Comparison of ENCODE assay signal across 8 mouse cellular contexts in genomic region chr6:58903171-58903570, GRCm38 (mm10). TPM values are rescaled to one million over a fixed set of nuclear protein-coding genes. Genes with fewer than 3 reads are reported as not detected.
DNase-seq lines count a peak whose midpoint lies in the region; ATAC-seq and TF ChIP-seq lines count a peak whose summit lies in the region.

No protein-coding gene starts in this region.

- intact Hi-C loops in heart, adult 2 months (cut with DNase I) = no loop called here

- ATAC-seq in heart, postnatal 0 days (ENCODE audit: insufficient read depth, low read depth) = peak; percentile 61
- ATAC-seq in limb, embryonic 14.5 days (ENCODE audit: low FRiP score, low read depth) = 0 out of 2 replicates have a peak, but pooled peaks have one; percentile 57

- H3K27me3 ChIP-seq in heart, postnatal 0 days (ENCODE audit: control insufficient read depth, insufficient read depth, low read length) = no peaks in the 10 kb centered on the region
- H3K27me3 ChIP-seq in heart, adult 2 months (ENCODE audit: control insufficient read depth, insufficient read depth, low read length) = no peaks in the 10 kb centered on the region; the same call in 1 of the 2 replicates
- no peaks in the 10 kb centered on the region for H3K27me3 ChIP-seq in limb, embryonic 14.5 days (ENCODE audit: control insufficient read depth, insufficient read depth, low read length)

- no peaks in the 10 kb centered on the region for H3K79me2 ChIP-seq in heart, adult 2 months (replicated peaks; ENCODE audit: control insufficient read depth, insufficient read depth, low read length)

- peak; percentile 33 for DNase-seq in heart, postnatal 0 days (ENCODE audit: low spot score)
- DNase-seq in heart, adult 2 months = no peak
- peak; percentile 47 for DNase-seq in cerebellum, adult 8-10 months
- DNase-seq in frontal cortex, postnatal 14 days (ENCODE audit: low spot score in 2 of 2) = peak; percentile 31 to 53
- peak; percentile 12 for DNase-seq in limb, embryonic 14.5 days (ENCODE audit: low spot score)
- DNase-seq in adipocyte (ENCODE audit: low spot score) = no peak
- DNase-seq in urinary bladder, postnatal 36 days (ENCODE audit: low spot score in 2 of 2) = no peak
- no peak for DNase-seq in adrenal gland, postnatal 14 days

- H3K4me1 ChIP-seq in heart, postnatal 0 days (ENCODE audit: control insufficient read depth, insufficient read depth) = peaks cover 6% of the 10 kb centered on the region; the same call in 1 of the 2 replicates
- H3K4me1 ChIP-seq in heart, adult 2 months (ENCODE audit: control insufficient read depth, insufficient read depth, low read length) = no peaks in the 10 kb centered on the region
- H3K4me1 ChIP-seq in limb, embryonic 14.5 days (ENCODE audit: control insufficient read depth, insufficient read depth, low read length) = 0 out of 2 replicates have a peak, but pooled peaks cover 2% of the 10 kb centered on the region

- no peak for TF ChIP-seq CTCF in heart, postnatal 0 days (IDR thresholded peaks at IDR 0.05; ENCODE audit: low read depth)
- TF ChIP-seq CTCF in heart, adult 2 months (IDR thresholded peaks at IDR 0.05) = no peak

- TF ChIP-seq POLR2A in heart, adult 2 months (IDR thresholded peaks at IDR 0.05; ENCODE audit: insufficient read depth, low read depth, low read length) = no peak
- no peak for TF ChIP-seq POLR2A in limb, embryonic 14.5 days (IDR thresholded peaks at IDR 0.05; ENCODE audit: borderline replicate concordance, extremely low read depth, insufficient read depth, insufficient read length)

- peaks cover 20% of the 10 kb centered on the region for H3K36me3 ChIP-seq in heart, postnatal 0 days (replicated peaks; ENCODE audit: control insufficient read depth, insufficient read depth, low read length)
- H3K36me3 ChIP-seq in heart, adult 2 months (ENCODE audit: control insufficient read depth, insufficient read depth, low read length) = peaks cover 2% of the 10 kb centered on the region; the same call in 1 of the 2 replicates
- H3K36me3 ChIP-seq in limb, embryonic 14.5 days (ENCODE audit: control insufficient read depth, insufficient read depth, low read length) = no peaks in the 10 kb centered on the region

- no peak overlapping the region for H3K27ac ChIP-seq in heart, postnatal 0 days (ENCODE audit: low read depth)
- no peak overlapping the region for H3K27ac ChIP-seq in heart, adult 2 months
- no peak overlapping the region for H3K27ac ChIP-seq in limb, embryonic 14.5 days (replicated peaks; ENCODE audit: low read depth, low read length)

- H3K9me3 ChIP-seq in heart, postnatal 0 days (replicated peaks; ENCODE audit: control insufficient read depth, low read length) = no peaks in the 10 kb centered on the region; the same call in 1 of the 2 replicates
- H3K9me3 ChIP-seq in limb, embryonic 14.5 days (ENCODE audit: control insufficient read depth, low read length) = peaks cover 16% of the 10 kb centered on the region

- 42% methylated on average over 8 of the region's 8 CpGs for WGBS in heart, postnatal 0 days
- WGBS in heart, adult 2 months = 47% methylated on average over 8 of the region's 8 CpGs
- WGBS in limb, embryonic 14.5 days = 24% methylated on average over 8 of the region's 8 CpGs

- H3K4me3 ChIP-seq in heart, postnatal 0 days (ENCODE audit: low read depth, low read length) = no peak overlapping the region
- H3K4me3 ChIP-seq in heart, adult 2 months = no peak overlapping the region
- H3K4me3 ChIP-seq in limb, embryonic 14.5 days (replicated peaks; ENCODE audit: low read length) = no peak overlapping the region

- H3K4me2 ChIP-seq in heart, postnatal 0 days (ENCODE audit: low read depth, low read length) = no peak overlapping the region
- no peak overlapping the region for H3K4me2 ChIP-seq in limb, embryonic 14.5 days (replicated peaks; ENCODE audit: low read depth, low read length, severe bottlenecking)

- no peak overlapping the region for H3K9ac ChIP-seq in heart, postnatal 0 days (replicated peaks; ENCODE audit: low read depth, low read length)
- no peak overlapping the region for H3K9ac ChIP-seq in heart, adult 2 months (ENCODE audit: low read depth, low read length)
- no peak overlapping the region for H3K9ac ChIP-seq in limb, embryonic 14.5 days (ENCODE audit: low read depth, low read length, severe bottlenecking)

- no peak for TF ChIP-seq EP300 in heart, postnatal 0 days (IDR thresholded peaks at IDR 0.05; ENCODE audit: low read depth)
- TF ChIP-seq EP300 in heart, adult 2 months (IDR thresholded peaks at IDR 0.05; ENCODE audit: insufficient read depth, low read depth, low read length) = no peak

RNA-seq across cellular contexts. Expression of gene Nap1l5, which starts 3.7 kb away (rescaled TPM):
- 1.2 TPM in 1 of 2 replicates, not detected in the other for total RNA-seq in heart, postnatal 0 days (2014; rRNA removed; ENCODE audit: low replicate concordance)
- 1.9 and 2.5 TPM in 2 replicates for polyA plus RNA-seq in heart, postnatal 0 days (2015; fragmentation: Nextera tagmentation; extraction: Ambion mirVana)
- 1 to 10 TPM in 1 of 2 experiments, under 1 TPM in 1; 0.63 to 1.6 TPM for total RNA-seq in heart, adult 2 months (2021)
- polyA plus RNA-seq in heart, adult 2 months (2012; rRNA removed) = 0.78 and 1.4 TPM in 2 replicates
- polyA plus RNA-seq in limb, embryonic 14.5 days (2012; rRNA removed) = 1.9 and 2.3 TPM in 2 replicates
- polyA plus RNA-seq in limb, embryonic 14.5 days (2014; fragmentation: Nextera tagmentation; extraction: Ambion mirVana) = 3.2 and 3.7 TPM in 2 replicates
- total RNA-seq in adrenal gland, postnatal 14 days (2021) = 37.0 and 40.5 TPM in 2 replicates

Comparison
In these comparisons a context has a peak if more than half of its experiments do, and no peak if none do; other contexts are left out.
1. DNase-seq: peak in heart, postnatal 0 days (single experiment), cerebellum, adult 8-10 months (single experiment), frontal cortex, postnatal 14 days (2 of 2) and limb, embryonic 14.5 days (single experiment); none in heart, adult 2 months (0 of 2), adipocyte (single experiment), urinary bladder, postnatal 36 days (0 of 2) and adrenal gland, postnatal 14 days (single experiment).
2. RNA of gene Nap1l5, which starts 3.7 kb away (total RNA-seq): 37.0 to 40.5 TPM in adrenal gland, postnatal 14 days; 0.63 to 1.6 TPM in heart, adult 2 months and 1.2 TPM in heart, postnatal 0 days; every median in the first group is over 10 times any median in the second.